Comparison of ENCODE assay signal across 13 mouse cellular contexts in the genomic region with DNA sequence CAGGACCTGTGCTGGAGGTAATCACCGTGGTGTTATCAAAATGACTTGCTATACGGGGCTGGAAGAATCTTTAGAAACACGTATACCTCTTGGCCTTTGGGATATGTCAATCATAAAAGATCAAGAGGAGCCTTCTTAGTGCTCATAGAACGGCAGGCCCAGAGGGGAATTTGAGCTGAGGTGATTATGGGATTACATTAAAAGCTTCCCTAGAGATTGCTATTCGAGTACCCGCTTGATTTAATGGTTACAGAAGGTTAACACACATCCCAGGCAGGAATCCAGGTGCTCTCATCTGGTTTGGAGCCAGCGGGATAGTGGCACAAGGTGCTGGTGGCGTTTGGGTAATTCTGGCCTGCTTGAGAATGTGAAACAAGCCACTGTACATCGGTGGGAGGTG.
"Had no signal": no experiment of that assay in that cellular context is flagged by ENCODE, and none has a peak within 500 bp of the region (broad histone marks: within the 10 kb centered on the region; RNA-seq: fewer than 3 reads in every experiment).

No protein-coding gene starts in this region.

- ATAC-seq: inflammation-experienced regulatory T-cells, adult 6 months; intestine, postnatal 0 days; liver, embryonic 12.5 days had no signal

- H3K4me2 ChIP-seq: limb, embryonic 15.5 days; liver, embryonic 12.5 days; lung, embryonic 14.5 days; midbrain, embryonic 12.5 days; neural tube, embryonic 15.5 days had no signal

- H3K9me3 ChIP-seq: limb, embryonic 15.5 days; liver, embryonic 12.5 days; midbrain, embryonic 12.5 days; neural tube, embryonic 15.5 days had no signal

- DNase-seq: lung, postnatal 10 days; lung, postnatal 4 days; right cerebral cortex, postnatal 14 days; thymus, postnatal 4 days had no signal

- H3K4me3 ChIP-seq: limb, embryonic 15.5 days; liver, embryonic 12.5 days; midbrain, embryonic 12.5 days; myocyte; neural tube, embryonic 15.5 days had no signal

- H3K36me3 ChIP-seq: limb, embryonic 15.5 days; liver, embryonic 12.5 days; midbrain, embryonic 12.5 days; neural tube, embryonic 15.5 days had no signal

- H3K9ac ChIP-seq: limb, embryonic 15.5 days; liver, embryonic 12.5 days; lung, embryonic 14.5 days; midbrain, embryonic 12.5 days; neural tube, embryonic 15.5 days had no signal

- H3K4me1 ChIP-seq: liver, embryonic 12.5 days; neural tube, embryonic 15.5 days had no signal

- H3K27me3 ChIP-seq: liver, embryonic 12.5 days; midbrain, embryonic 12.5 days; neural tube, embryonic 15.5 days had no signal

- H3K27ac ChIP-seq: limb, embryonic 15.5 days; liver, embryonic 12.5 days; midbrain, embryonic 12.5 days; neural tube, embryonic 15.5 days; stomach, postnatal 0 days had no signal
